In genomic region chr7:133244601-133245000, GRCm38 (mm10) we compare ENCODE assay signal across 10 mouse cellular contexts.
DNase-seq lines count a peak whose midpoint lies in the region; ATAC-seq lines count a peak whose summit lies in the region.
"Had no signal": no experiment of that assay in that cellular context is flagged by ENCODE, and none has a peak within 500 bp of the region (broad histone marks: within the 10 kb centered on the region; RNA-seq: fewer than 3 reads in every experiment).

No protein-coding gene starts in this region.

- intact Hi-C loops in left cerebral cortex, postnatal 4 days (cut with DNase I), result no loop called here

- no peaks in the 10 kb centered on the region for H3K9me3 ChIP-seq in kidney, embryonic 16.5 days (ENCODE audit: low read length)
- H3K9me3 ChIP-seq: hindbrain, embryonic 12.5 days had no signal

- peak; percentile 3 for DNase-seq in adrenal gland, postnatal 10 days
- DNase-seq in adrenal gland, postnatal 4 days (ENCODE audit: low spot score in 2 of 2), result no peak
- no peak for DNase-seq in kidney, adult 8-10 months
- DNase-seq in frontal cortex, adult 2 months (ENCODE audit: extremely low spot score in 1 of 2, low spot score in 1 of 2), result peak; percentile 61 to 67
- DNase-seq in left cerebral cortex, postnatal 4 days, result peak; percentile 6
- no peak for DNase-seq in thymus, postnatal 25 days
- DNase-seq: cerebellum, adult 11 months had no signal

- WGBS in kidney, embryonic 16.5 days, result 12% methylated on average over 11 of the region's 11 CpGs

- H3K27ac ChIP-seq in kidney, embryonic 16.5 days (ENCODE audit: low read length), result no peak overlapping the region
- H3K27ac ChIP-seq: hindbrain, embryonic 12.5 days had no signal

- H3K9ac ChIP-seq in kidney, embryonic 16.5 days (replicated peaks; ENCODE audit: low read length), result peak overlapping the region; percentile 33; the same call in 1 of the 2 replicates
- H3K9ac ChIP-seq: hindbrain, embryonic 12.5 days had no signal

- peak overlapping the region; percentile 36 for H3K4me2 ChIP-seq in kidney, embryonic 16.5 days (replicated peaks; ENCODE audit: low read depth, low read length)
- H3K4me2 ChIP-seq: hindbrain, embryonic 12.5 days had no signal

- no peaks in the 10 kb centered on the region for H3K36me3 ChIP-seq in kidney, embryonic 16.5 days (ENCODE audit: insufficient read depth, low read length)
- H3K36me3 ChIP-seq: hindbrain, embryonic 12.5 days had no signal

- H3K27me3 ChIP-seq in kidney, embryonic 16.5 days (ENCODE audit: insufficient read depth, low read length), result no peaks in the 10 kb centered on the region
- H3K27me3 ChIP-seq: hindbrain, embryonic 12.5 days had no signal

- no peak for ATAC-seq in kidney, embryonic 16.5 days (ENCODE audit: low FRiP score, low TSS enrichment)
- ATAC-seq in CD4-positive, CD25-positive, alpha-beta regulatory T cell, adult 4 months, result no peak

- no peak overlapping the region; the same call in 1 of the 2 replicates for H3K4me3 ChIP-seq in kidney, embryonic 16.5 days (ENCODE audit: low read length)
- H3K4me3 ChIP-seq: hindbrain, embryonic 12.5 days had no signal

- H3K4me1 ChIP-seq in kidney, embryonic 16.5 days (ENCODE audit: insufficient read depth, low read length), result 0 out of 2 replicates have a peak, but pooled peaks cover 4% of the 10 kb centered on the region
- H3K4me1 ChIP-seq: hindbrain, embryonic 12.5 days had no signal

Comparison
In these comparisons a context has a peak if more than half of its experiments do, and no peak if none do; other contexts are left out.
1. DNase-seq: peak in adrenal gland, postnatal 10 days (single experiment), frontal cortex, adult 2 months (2 of 2) and left cerebral cortex, postnatal 4 days (single experiment); none in adrenal gland, postnatal 4 days (0 of 2), kidney, adult 8-10 months (0 of 2) and thymus, postnatal 25 days (single experiment).